Mouse (Mus musculus) gastrocnemius, adult 2 months (tissue): Measurements from ENCODE around the gene Mylk. TPM values are rescaled to one million over a fixed set of nuclear protein-coding genes. Genes with fewer than 3 reads are reported as not detected.
A peak's percentile ranks its signal among the peaks of the same experiment; 100 is the strongest.

Experiments
- DNase-seq: peaks from one replicate; pipeline ENCODE4 v3.0.0; 2022
- H3K27ac ChIP-seq: fragments of 200-600 bp; 2 replicates; pipeline ENCODE4 v1.8.1; 2022; ENCODE audit warnings: mild to moderate bottlenecking
- H3K4me3 ChIP-seq: fragments of 200-600 bp; 2 replicates; pipeline ENCODE4 v1.8.1; 2022; ENCODE audit warnings: mild to moderate bottlenecking, moderate library complexity
- CTCF ChIP-seq: fragments of 200-600 bp; IDR thresholded peaks from 2 replicates; pipeline ENCODE4 v1.8.1; 2022; ENCODE audit warnings: antibody characterized with exemption, mild to moderate bottlenecking, moderate library complexity
- intact Hi-C: fragments of 180-260 bp; cut with DNase I; formaldehyde crosslinking; loops from one replicate; pipeline ENCODE4 v1.15.1; 2025
- total RNA-seq, 2 experiments: library from RNA; stranded (reverse); gene quantifications; 2 replicates each; pipeline ENCODE4 v1.2.3; 2021

Gene Mylk
- total RNA-seq, 2 experiments from 2014 or later, result 22.7 to 29.5 TPM

DNA sequence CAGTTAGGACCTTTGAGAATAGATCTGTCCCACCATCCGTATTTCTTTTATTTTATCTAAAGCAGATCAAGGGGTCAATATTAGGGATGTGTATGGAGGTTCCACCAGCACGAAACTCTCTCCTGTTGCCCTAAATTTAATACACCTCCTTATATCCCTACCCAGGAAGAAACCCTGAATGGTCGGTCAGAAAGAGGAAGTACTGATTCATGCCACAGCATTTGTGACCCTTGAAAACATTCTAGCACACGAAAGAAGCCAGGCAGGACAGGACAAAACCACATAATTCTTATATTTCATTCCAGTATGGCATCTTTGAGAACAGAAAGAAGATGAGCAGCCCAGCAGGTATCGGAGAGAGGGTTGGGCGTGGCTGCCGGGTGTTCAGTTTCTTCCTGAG is 71.5 kb downstream of the Mylk start:
- no peak for DNase-seq
- no peak for TF ChIP-seq CTCF
- Histone ChIP-seq H3K27ac (no peak overlapping the region), H3K4me3 (no peak overlapping the region)
- intact Hi-C loops, result no loop called here

GRCm38 (mm10) chr16:34825111-34825744 is 80.2 kb downstream of the Mylk start:
- Histone ChIP-seq H3K27ac (no peak overlapping the region), H3K4me3 (no peak overlapping the region)
- no peak for TF ChIP-seq CTCF
- no peak for DNase-seq
- intact Hi-C loops, result no loop called here

DNA sequence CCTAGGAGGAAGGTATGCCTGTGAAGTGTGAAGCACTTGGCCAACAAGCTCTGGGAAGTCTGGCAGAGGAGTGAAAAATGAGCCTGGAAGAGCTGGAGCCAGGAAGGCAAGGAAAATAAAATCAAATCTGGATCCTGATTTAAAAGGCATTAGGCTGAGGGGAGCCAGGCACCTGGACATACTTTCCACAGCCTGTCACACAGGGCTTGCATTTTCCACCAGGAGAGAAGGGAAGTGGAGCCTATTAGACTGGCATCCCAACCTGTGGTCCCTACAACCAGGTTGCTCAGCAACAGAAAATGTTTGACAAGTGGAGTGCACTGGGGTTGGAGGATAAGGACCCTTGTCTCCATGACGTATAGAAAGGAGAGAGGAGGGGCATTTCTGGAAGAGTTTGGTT is 89.5 kb downstream of the Mylk start:
- intact Hi-C loops, result no loop called here
- TF ChIP-seq CTCF, result no peak
- DNase-seq, result no peak
- peak overlapping the region; percentile 16; the same call in 1 of the 2 replicates for H3K27ac ChIP-seq
- H3K4me3 ChIP-seq, result no peak overlapping the region

GRCm38 (mm10) chr16:34839004-34839703 is 94.1 kb downstream of the Mylk start:
- intact Hi-C loops, result no loop called here
- H3K27ac ChIP-seq, result peak overlapping the region; percentile 12; the same call in 1 of the 2 replicates
- DNase-seq, result no peak
- no peak overlapping the region for H3K4me3 ChIP-seq
- no peak for TF ChIP-seq CTCF

- peak; percentile 72 for DNase-seq
- Histone ChIP-seq H3K27ac (no peak overlapping the region), H3K4me3 (no peak overlapping the region)
- intact Hi-C loops, result no loop called here
- TF ChIP-seq CTCF, result no peak
These were observed 94.8 kb downstream of the Mylk start for GRCm38 (mm10) chr16:34839704-34840331.

GRCm38 (mm10) chr16:34844783-34845182 is 99.8 kb downstream of the Mylk start:
- H3K27ac ChIP-seq, result no peak overlapping the region
- no peak for TF ChIP-seq CTCF
- H3K4me3 ChIP-seq, result no peak overlapping the region
- no peak for DNase-seq
- intact Hi-C loops, result no loop called here

- H3K27ac ChIP-seq, result peak overlapping the region; percentile 54
- DNase-seq, result no peak
- no peak overlapping the region for H3K4me3 ChIP-seq
- no peak for TF ChIP-seq CTCF
- intact Hi-C loops, result no loop called here
These were observed 102.6 kb downstream of the Mylk start for GRCm38 (mm10) chr16:34847638-34848037.

DNA sequence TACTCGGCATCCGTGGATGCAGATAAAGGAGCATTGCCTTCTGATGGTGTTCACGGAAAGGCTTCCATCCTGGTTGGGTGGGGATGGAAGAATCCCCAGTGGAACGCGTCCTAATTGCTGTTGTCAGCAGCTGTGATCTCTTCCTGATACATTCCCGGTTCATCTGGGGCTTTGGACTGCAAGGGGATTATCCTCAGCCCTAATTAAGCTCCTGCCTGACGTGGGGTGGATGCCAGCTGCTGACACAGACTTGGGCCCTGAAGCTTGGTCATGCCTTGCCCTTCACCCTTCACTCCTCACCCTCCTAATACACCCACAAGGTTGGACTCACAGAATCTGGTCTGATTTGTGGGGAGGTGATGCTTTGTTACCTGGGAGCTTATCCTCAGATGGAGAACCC is 109.1 kb downstream of the Mylk start:
- intact Hi-C loops, result no loop called here
- no peak for DNase-seq
- no peak overlapping the region for H3K4me3 ChIP-seq
- TF ChIP-seq CTCF, result no peak
- no peak overlapping the region for H3K27ac ChIP-seq

- peak; percentile 41 for DNase-seq
- no peak overlapping the region for H3K27ac ChIP-seq
- no peak overlapping the region for H3K4me3 ChIP-seq
- no peak for TF ChIP-seq CTCF
- intact Hi-C loops, result no loop called here
These were observed 110.1 kb downstream of the Mylk start for GRCm38 (mm10) chr16:34855136-34855535.

DNA sequence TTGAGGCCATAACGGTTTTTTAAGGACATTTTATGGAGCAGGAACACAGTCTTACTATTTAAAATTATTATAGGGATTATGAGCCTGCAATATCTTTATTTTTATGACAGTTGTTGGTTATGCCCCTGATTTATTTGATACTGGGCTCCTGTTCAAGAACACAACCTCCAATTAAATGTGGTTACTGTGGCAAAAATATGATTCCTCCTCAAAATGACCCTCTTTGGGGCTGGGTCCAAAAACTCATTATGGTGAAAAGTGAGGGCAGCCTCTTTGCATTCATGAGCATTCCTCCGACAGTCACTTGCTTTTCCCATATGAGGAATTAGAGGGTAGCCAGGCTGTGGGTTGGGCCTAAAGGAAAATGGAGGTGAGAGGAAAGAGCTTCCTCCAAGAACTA is 110.7 kb downstream of the Mylk start:
- H3K4me3 ChIP-seq, result no peak overlapping the region
- no peak overlapping the region for H3K27ac ChIP-seq
- no peak for TF ChIP-seq CTCF
- DNase-seq, result no peak
- intact Hi-C loops, result no loop called here

- Histone ChIP-seq H3K4me3 (no peak overlapping the region), H3K27ac (no peak overlapping the region)
- DNase-seq, result no peak
- intact Hi-C loops, result no loop called here
- no peak for TF ChIP-seq CTCF
These were observed 112.6 kb downstream of the Mylk start for GRCm38 (mm10) chr16:34857631-34858030.

- DNase-seq, result no peak
- intact Hi-C loops, result no loop called here
- Histone ChIP-seq H3K4me3 (no peak overlapping the region), H3K27ac (no peak overlapping the region)
- TF ChIP-seq CTCF, result no peak
These were observed 115.8 kb downstream of the Mylk start for GRCm38 (mm10) chr16:34860761-34861160.

GRCm38 (mm10) chr16:34861744-34862365 is 116.8 kb downstream of the Mylk start:
- Histone ChIP-seq H3K27ac (no peak overlapping the region), H3K4me3 (no peak overlapping the region)
- no peak for TF ChIP-seq CTCF
- no peak for DNase-seq
- intact Hi-C loops, result no loop called here
